Mouse (Mus musculus) adrenal gland, adult 8-10 months (tissue): ENCODE measurements around the gene Cacnb4. TPM values are rescaled to one million over a fixed set of nuclear protein-coding genes. Genes with fewer than 3 reads are reported as not detected.

Source experiments
- DNase-seq: peaks from one replicate; pipeline ENCODE4 v3.0.0; 2022
- total RNA-seq, 4 experiments: library from RNA; stranded (reverse); gene quantifications; 2 replicates each; pipeline ENCODE4 v1.2.4; 2022

The Cacnb4 gene
- total RNA-seq, 4 experiments from 2014 or later = 0.17 to 1.5 (median 0.64) TPM

DNA sequence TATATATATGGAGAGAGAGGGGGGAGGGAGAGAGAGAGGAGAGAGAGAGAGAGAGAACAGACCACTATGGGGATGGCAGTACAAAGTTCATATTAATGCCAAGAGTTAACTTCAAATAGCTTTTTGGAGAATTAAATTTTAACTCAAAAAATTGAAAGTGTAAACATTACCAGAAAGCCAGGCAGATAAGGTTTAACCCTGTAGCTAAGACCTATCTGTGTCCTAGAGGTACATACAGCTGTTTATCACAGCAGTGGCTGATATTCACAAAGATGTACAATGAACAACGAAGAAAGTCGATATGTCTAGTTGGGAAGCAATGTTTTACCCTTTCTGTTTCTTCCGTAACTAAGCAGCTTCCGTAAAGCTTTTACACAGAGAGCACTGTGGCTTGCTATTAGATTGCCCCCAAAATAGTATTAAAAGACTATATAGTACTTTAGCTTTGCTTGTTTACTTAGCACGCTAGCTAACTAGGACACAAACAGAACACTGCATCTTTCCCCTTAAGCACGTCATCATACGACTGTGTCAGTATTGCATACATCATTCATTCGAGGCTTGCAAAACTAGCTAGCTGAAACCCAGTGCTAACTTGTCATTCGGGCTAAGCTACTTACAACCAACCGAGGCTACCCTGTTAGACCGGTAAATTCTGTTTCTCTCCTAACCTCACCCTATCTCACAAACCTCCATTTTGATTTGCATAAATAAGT, 72.5 kb downstream of the Cacnb4 start:
- no peak for DNase-seq

DNA sequence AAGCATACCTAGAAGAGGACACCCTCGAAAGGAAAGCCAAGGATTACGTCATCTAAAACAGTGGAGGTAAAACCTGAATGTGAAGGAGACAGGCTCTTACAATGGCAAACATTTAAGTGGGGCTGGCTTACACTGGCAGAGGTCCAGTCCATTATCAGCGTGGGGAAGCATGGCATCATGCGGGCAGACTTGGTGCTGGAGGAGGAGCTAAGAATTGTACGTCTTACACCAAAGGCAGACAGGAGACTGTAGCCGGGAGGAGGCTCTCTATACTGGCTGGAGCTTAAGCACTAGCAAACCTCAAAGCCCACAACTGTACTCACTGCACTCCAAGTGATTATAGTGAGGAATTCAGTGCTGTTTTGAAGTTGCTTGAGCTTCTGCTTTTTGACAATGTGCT, 73.2 kb downstream of the Cacnb4 start:
- DNase-seq = no peak

DNA sequence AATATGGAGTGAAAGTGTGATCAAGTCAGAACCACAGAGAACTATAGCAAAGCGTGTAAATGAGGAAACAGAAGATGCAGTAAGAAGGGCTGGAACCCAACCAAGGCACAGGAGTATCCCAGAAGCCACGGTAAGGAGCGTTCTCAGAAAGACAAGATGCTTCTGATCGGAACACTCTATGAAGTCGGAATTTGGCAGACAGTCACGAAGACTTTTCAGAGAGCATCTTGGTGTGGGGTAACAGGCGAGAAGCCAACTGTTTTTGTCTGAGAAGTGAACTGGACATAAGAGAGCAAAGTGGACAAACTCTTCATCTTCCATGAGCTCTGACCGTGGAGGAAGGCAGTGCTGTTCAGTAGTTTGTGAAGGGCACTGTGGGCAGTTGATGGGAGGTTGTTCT, 73.7 kb downstream of the Cacnb4 start:
- DNase-seq = no peak

DNA sequence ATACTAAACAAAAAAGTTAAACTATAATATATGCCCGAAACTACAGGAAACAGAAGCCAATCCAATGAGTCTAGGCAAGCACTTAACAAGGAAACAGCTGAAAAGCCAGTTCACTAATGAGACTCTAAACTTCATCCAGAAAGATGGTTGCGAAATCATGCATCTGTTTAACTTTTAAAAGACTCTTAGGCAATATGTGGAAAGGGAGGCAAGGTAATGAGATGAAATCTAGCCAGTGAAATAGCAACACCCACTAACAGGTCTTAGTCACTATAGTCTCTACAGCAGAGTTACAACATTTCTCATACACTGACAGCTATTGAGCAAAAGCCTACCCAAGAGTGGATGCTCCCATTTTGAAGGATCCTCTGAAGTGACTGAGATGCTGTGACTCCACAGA, 74.4 kb downstream of the Cacnb4 start:
- no peak for DNase-seq

DNA sequence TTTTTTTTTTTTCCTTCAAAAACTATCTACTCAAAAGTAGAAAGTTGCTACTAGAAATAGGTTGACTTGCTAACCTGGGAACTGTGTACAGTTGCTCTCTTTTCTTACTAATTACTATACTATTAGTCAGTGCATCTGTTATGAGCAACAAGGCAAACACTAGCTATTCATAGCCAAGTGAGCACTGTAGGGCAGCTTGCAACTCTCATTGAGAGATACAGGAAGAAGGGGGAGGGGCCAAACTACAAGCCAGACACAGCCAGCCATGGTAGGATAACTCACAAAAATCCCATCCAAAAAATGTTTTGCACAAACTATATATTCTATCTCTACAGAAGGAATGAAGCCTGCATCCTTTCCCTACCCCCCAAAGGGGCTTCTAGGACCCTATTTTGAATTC, 79.1 kb downstream of the Cacnb4 start:
- no peak for DNase-seq

DNA sequence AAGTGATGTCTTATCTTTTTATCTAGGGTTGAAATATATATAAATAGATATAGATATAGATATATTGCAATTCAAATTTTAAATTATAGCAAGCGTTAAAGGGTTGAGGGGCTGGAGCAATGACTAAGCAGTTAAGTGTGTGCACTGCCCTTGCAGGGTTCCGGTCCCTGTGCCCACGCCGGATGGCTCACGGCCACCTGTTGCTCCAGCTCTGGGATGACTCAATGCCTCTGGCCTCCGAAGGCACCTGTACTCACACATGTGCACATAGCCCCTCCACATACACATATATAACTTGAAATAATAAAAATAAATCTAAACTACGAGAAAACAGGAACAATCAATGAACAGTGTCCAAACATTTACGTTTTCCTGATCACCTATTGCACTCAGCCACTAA, 82.8 kb downstream of the Cacnb4 start:
- DNase-seq = no peak

DNA sequence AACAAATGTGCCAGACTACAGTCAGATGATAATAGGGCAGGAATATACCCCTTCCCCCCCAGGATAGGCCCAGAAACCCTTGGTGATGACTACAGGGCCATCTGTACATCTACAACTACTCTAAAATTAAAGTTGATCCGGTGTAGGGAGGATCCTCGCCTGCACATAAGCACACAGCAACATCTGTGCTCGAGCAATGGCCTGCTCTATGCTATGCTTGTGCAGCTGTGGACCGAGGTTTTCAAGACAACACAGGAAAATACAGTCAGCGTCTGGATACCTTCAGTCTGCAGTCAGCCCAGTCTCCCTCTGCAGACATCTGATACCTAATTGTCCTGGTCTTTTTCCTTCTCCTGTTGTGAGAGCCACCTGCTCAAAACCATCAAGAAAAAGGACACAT, 83.4 kb downstream of the Cacnb4 start:
- DNase-seq = no peak

DNA sequence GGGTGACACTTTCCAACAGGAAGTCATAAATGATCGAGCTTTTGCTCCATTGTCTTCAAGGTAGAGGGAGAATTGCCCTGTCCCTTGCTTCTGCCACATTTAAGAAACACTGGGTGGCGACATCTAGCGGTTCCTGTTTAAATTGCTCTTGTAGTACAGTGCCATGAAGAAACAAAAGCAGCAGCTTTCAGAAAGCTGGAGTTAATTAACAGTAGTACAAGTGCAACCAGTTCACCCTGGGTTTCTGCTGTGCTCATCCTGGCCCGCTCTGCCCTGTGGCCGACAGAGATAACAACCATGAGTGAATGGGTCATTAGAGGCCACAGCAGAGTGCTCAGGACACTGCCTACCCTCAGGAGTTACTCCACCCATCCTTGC, 85.7 kb downstream of the Cacnb4 start:
- peak; percentile 39 for DNase-seq

DNA sequence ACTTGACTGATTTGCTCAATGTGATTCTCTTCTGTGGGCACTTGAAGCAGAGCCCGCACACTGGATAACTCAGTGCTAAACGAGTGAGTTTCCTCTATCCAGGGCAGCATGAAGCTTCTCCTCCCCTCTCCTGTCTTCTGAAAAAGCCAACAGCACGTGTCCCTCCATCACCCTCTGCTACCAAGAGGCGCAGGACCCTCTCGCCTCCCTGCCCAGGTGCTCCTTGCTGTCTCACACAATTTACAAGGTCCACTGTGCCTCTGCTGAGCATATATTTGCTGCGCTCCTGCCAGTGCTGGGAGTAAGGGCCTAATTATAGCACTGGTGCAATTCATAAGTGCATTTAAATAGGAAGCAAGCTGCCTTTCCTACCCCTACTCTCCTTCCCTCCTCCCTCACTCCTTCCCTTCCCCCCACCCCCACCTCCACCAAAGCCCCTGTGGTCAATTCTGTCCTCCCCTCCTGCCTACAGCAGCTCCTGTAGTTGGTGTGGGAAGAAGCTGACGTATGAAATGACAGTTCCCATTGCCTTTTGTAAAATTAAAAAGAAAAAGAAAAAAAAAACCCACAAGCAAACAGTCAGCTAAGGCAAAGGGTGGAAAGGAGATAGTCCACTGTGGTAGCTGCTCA, 86.2 kb downstream of the Cacnb4 start:
- DNase-seq = no peak

DNA sequence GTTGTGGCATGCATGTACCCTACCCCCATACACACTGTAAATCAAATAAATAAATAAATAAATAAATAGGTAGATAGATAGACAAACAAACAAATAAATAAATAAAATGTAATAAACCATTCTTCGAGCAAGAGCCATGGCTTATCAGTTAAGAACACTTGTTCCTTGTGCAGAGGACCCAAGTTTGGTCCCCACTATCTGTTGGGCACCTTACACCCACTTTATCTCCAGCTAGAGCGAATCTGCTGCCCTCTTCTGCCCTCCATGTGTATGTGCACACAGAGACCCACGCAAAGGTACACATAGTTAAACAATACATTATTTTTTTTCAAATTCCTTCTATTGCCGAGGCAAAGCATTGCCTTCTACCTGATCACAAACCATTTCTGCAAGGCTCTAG, 87.1 kb downstream of the Cacnb4 start:
- no peak for DNase-seq

DNA sequence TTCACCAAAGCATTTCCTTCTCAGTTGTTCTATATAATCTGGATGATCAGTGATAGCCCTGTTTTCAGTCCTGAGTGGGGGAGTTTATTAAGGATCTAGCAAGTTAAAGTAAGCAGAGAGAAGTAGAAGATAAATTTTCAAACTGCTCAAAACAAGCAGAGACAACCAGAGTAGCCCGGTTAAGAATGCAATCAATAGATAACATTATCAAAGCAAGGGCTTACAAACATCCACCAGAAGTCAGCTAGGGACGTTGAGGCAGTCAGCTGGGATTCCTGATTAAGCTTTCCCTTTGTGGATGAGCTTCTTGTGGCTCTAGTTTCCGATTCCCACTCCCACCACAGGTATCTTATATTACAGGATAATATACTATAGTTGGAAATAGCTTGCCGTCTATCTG, 91.2 kb downstream of the Cacnb4 start:
- no peak for DNase-seq

DNA sequence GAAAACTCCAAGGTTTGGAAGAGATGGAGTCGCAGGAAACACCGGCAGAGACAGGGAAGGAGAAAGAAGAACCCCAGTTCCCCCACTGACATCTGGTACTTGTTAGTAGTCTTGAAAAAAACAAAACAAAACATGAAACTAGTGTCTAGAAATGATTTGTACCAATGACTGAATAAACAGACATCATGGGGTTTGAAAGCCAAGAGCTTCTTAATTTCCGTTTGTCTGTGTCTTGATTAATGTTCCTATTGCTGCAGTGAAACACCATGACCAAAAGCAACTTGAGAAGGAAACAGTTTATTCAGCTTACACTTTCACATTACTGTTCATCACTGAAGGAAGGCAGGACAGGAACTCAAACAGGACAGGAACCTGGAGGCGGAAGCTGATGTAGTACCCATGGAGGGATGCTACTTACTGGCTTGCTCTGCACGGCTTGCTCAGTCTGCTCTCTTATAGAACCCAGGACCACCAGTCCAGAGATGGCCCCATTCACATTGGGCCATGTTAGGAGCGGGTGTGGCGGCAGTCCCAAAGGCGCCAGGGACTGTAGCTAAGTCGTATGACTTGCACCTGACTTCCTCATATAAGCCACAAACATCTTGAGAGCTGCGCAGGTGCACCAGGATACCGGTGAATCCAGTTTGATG, 95.4 kb downstream of the Cacnb4 start:
- no peak for DNase-seq

DNA sequence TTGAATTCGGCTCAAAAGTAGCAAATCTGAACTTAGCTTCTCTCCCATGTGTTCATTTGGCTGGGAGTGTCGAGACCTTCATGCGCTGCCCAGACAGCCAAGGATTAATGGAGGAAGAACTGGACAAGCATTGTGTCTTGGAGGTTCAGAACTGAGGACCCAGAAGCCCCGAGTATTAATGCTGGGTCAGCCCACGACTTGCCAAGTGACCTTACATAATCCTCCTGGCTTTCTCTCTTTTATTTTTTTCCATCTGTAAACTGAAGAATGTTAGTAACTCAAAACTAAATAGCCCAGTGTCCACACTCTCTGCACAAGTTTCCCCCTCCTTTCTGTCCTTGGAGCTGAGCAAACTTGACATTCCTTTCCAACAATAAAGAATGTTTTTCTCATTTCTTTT, 95.9 kb downstream of the Cacnb4 start:
- no peak for DNase-seq

DNA sequence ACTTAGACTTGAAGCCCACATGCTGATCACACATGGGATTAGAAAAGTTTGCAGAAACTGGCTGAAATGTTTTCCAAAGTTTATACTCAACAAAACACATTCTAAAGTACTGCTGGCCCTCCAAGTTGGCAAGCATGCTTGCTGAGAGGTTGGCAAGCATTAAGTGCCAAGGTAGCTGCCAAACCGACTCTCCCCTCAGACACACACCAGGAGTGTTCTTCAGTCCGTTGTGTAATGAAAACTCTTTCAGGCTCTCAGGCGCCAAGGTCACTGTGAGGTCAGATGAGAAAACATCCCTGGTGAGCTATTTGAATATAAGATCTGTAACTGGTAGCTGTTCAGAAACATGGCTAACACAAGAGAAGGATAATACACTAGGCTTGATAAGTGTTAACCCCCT, 97.8 kb downstream of the Cacnb4 start:
- DNase-seq = peak; percentile 27

DNA sequence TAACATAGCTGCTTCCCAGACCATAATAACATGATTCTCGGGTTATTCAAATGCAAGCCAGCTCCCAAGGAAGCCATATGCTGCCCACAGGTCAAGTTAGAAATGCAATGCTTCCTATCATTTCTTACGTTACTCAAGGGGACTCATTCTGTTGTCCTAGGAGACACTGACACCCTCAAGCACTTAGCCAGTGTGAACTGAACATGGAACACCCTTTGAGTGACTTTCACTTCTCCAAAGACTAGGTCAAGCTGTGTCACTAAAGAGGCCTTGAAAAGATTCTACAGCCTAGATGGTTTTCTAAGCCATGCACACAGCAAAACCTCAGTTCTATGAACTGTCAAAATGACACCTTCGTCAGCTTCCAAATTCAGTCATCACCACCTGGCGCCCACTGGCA, 98.9 kb downstream of the Cacnb4 start:
- no peak for DNase-seq

DNA sequence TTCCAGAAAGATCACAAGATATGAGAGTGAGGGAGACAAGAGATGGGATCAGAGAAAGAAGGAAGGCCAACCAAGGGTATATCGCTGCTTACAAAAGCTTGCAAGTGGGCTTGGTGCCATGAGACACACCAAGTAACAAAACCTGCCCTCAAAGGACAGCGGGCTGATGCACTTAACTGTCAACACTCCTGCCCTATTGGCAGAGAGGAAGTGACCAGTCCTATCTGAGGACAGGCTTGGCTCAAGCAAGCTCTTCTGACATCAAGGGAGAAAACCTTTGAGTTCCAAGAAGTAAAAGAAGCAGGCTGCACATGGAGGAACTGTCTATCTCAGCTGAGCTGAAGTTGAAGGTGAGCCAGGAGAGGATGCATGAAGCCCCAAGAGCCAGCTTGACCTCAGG, 100.1 kb downstream of the Cacnb4 start:
- DNase-seq = no peak

DNA sequence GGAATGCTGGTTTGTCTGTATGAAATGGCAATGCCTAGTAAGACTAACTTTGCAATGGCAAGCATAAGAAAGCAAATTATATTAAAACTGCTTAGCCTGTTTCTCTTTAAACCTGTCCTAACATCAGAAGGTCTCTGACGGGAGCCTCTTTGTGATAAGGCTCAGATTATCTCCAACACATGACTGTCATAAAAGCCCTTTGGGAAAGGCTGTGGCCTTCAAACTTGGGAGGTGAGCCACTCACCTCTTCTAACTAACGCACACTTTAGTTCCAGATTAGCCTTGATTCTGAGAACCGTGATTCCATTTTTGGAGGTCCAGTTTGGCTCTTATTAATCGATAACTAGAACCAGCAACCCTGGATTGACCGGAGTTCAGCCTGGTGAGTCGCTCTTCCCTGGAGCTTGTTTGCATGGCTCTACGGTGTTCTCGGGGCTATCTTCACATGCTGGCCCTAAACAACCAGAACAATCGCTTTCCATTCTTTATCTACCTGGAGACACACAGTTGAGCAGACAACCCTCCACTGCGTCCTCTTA, 100.9 kb downstream of the Cacnb4 start:
- DNase-seq = no peak

DNA sequence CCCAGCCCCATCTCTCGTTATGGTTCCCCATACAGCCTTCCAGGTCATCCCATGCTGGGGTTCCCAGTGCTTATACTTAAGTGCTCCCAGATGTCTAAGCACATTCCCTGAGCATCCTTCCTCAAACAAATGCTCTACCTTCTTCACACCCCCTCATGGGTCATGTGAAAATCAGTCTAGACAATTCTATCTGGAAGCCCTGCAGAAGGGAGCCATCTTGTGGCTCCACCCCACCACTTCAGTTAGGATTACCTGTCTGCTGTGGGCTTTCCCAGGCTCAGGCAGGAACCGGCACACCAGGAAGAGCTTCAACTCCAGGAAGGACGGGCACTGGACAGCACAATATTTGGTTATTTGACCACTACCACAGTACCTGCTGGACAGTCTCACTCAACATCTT, 101.7 kb downstream of the Cacnb4 start:
- no peak for DNase-seq

DNA sequence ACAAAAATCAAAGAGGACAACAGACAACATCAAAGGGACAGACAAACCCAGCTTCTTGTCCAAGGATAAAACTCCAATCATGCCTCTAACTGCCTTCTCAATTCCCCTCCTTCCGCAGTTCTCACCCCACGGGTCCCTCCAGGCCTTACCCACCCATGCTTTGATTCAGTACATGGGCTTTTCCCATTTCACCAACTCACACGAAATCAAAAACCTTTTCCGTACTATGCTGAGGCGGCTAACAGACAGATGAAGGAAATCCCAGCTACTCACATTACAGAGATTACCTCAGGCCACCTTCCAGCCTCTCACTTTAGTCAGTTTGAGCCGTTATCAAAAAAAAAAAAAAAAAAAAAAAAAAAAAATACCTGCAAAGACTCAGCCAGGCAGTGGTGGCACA, 104.4 kb downstream of the Cacnb4 start:
- no peak for DNase-seq

DNA sequence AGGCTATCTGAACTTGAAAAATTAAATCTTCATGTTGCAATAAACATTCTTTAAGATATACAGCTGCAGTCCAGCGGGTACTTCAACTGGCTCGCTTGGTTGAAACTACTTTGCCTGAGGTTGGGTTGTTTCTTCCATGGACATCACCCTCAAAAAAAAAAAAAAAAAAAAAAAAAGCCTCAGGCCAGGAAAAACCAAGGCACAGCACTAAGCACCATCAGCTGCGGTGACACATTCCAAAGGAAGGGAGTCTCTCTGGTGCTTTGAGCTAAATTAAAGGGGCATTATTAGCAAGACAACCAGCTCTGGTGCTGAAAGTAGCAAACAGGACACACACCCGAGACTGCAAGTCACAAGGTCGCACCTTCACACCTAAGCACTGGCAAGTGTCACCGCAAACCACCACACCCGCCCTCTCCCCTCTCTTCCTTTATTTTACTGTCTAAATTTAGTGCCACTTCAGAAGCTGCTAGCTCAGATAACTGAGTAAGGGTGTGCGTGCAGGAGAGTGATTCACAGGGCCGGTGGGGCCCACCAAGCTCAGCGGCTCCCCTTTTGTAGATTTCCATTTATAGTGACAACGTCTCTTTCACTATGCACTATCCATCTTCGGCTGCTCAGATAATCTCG, 105.2 kb downstream of the Cacnb4 start:
- no peak for DNase-seq

DNA sequence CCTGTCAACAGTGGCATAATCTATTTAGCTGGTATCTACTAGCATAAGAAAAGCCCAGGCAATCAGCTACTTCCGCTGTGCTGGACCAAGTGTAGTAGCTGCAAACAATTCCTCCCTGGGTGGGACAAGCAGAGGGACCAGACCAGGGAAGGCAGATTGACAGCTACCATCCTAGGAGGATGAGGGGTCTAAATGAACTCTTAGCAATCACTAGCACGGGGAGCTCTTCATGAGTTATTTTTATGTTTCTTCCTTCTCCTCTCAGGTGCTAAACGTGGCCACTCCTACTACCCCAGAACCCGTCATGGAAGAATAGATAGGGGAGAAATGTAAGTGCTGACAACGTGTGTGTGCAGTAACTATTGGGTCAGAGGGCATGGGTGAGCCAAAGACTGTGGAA, 105.8 kb downstream of the Cacnb4 start:
- no peak for DNase-seq

DNA sequence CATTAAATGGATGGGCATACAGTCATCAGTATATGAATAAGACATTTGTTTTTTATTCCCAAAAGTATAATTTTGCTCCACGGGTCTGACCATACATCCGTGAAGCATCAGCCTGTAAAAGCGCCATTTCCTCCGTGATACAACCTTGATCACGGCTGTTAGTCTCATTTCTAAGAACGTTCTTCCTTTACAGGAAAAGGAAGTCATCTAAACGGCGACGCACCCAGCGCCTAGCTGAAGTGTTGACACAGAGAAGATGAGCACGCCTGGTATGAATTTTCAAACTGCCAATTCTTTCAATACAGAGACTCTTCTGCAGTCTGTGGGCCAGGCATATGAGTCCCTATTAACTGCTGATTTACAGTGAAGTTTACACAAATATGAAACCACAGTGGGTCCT, 106.5 kb downstream of the Cacnb4 start:
- DNase-seq = no peak

DNA sequence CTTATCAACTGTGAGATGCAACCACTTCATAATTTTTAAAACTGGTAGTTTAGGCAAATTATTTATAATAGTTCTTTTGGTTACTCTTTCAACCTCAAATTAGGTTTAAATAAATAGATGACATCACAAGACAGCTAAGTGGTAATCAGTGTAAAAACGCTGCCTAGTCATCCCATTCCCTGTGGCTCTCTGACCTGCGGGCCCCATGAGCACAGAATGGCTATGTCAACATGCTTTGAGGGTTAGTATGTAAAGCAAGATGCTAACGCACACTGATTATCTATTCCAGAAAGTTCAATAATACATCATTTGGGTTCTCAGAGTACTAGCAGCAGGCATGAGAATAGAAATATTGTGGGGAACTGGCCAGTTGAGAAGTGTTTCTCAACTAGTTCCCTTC, 108.5 kb downstream of the Cacnb4 start:
- no peak for DNase-seq

DNA sequence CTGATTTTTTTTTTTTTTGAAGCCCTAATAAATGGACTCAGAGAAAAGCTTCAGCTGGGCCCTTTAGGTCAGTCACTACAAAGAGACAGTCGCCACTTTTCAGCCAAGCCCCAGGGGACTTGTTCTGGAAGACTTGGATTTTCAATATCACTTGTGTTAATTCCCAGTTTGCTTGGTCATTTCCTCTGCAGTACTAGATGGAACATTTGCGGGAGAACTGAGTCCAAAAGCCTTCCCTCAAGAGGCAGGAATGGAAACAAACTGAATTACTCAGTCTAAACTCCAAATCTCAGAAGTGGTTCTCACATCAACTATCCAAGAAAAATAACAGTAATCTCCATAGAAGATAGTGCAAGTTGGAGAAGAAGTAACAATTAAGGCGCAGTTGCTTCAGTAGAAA, 109.2 kb downstream of the Cacnb4 start:
- DNase-seq = no peak
